Mouse (Mus musculus) midbrain, embryonic 16.5 days (tissue): ENCODE results near the gene Selenon. TPM values are rescaled to one million over a fixed set of nuclear protein-coding genes. Genes with fewer than 3 reads are reported as not detected.
A peak's percentile ranks its signal among the peaks of the same experiment; 100 is the strongest.

Experiments
- ATAC-seq: fragments of 200-750 bp; cut with Nextera tagmentation; 2 replicates; pipeline ENCODE4 v1.8.0; 2017; ENCODE audit warnings: moderate TSS enrichment
- H3K27ac ChIP-seq: fragments of 300-500 bp; sonication (generic); 2 replicates; pipeline ENCODE4 v1.5.1; 2014; ENCODE audit warnings: mild to moderate bottlenecking, low read length, mixed read lengths
- H3K27me3 ChIP-seq: fragments of 300-500 bp; sonication (generic); 2 replicates; pipeline ENCODE4 v1.6.1; 2014; ENCODE audit warnings: low read depth, low read length, mixed read lengths; ENCODE audit not compliant: control insufficient read depth, insufficient read depth
- H3K36me3 ChIP-seq: fragments of 300-500 bp; sonication (generic); 2 replicates; pipeline ENCODE4 v1.6.1; 2014; ENCODE audit warnings: mild to moderate bottlenecking, low read length, moderate library complexity, mixed read lengths; ENCODE audit not compliant: control insufficient read depth, insufficient read depth
- H3K4me1 ChIP-seq: fragments of 300-500 bp; sonication (generic); 2 replicates; pipeline ENCODE4 v1.6.1; 2014; ENCODE audit warnings: mild to moderate bottlenecking, low read length, mixed read lengths; ENCODE audit not compliant: control insufficient read depth, insufficient read depth
- H3K4me2 ChIP-seq: fragments of 300-500 bp; sonication (generic); 2 replicates; pipeline ENCODE4 v1.6.1; 2014; ENCODE audit warnings: mild to moderate bottlenecking, low read length, mixed read lengths
- H3K4me3 ChIP-seq: fragments of 300-500 bp; sonication (generic); 2 replicates; pipeline ENCODE4 v1.5.1; 2014; ENCODE audit warnings: low read depth, mild to moderate bottlenecking, low read length, moderate library complexity, mixed read lengths
- H3K9ac ChIP-seq: fragments of 300-500 bp; sonication (generic); 2 replicates; pipeline ENCODE4 v1.6.1; 2014; ENCODE audit warnings: low read depth, low read length, mixed read lengths
- H3K9me3 ChIP-seq: fragments of 300-500 bp; sonication (generic); replicated peaks from 2 replicates; pipeline ENCODE4 v1.6.1; 2014; ENCODE audit warnings: mild to moderate bottlenecking, low read length, mixed read lengths; ENCODE audit not compliant: control insufficient read depth, poor library complexity, severe bottlenecking
- WGBS: fragments of 180-500 bp; shearing (Covaris S2); extraction: QIAGEN DNeasy Blood & Tissue Kit; methylation state at CpG from one replicate; pipeline ENCODE4 v1.1.7; 2014; 5-methylcytosine and 5-hydroxymethylcytosine counted together
- polyA plus RNA-seq: library from polyadenylated mRNA; unstranded; fragments of >200 nt; fragmentation: Nextera tagmentation; extraction: Ambion mirVana; gene quantifications from 2 replicates; pipeline ENCODE4 v1.2.1, GENCODE M21; 2015

The Selenon gene
- polyA plus RNA-seq, 1 experiment from 2014 or later: 6.7 TPM

DNA sequence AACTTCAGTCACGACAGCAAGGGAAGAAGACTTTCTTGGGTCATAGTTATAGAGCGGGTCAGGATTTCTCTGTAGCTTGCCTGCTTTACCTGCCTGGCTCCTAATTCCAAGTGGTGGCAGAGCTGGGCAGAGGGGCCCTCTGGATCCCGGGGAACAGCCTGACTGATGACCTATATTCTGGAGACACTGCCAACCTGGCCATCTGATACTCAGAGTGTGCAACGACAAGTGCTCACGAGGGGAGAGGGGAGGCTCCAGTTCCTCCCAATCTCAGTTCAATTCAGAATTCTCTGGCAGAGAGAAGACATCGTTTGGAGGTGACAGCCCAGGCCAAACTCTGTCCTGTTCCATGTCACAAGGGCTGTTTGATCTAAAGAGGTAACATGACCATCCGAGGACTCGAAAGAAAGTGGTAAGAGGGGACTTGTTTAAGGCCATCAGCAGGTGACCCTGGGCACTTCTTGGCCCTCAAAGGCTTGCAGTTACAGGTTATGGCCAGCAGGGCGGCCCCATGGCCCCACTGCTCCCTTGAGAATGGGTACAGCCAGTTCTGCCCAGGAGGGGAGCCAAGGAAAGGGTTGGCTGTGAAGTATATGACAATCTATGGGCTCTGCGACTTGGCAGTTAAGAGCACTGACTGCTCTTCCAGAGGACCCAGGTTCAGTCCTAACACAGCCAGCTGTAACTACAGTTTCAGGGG lies 38.4 kb upstream of the Selenon start:
- Histone ChIP-seq H3K27me3 (no peaks in the 10 kb centered on the region), H3K9me3 (no peaks in the 10 kb centered on the region), H3K36me3 (no peaks in the 10 kb centered on the region), H3K4me3 (no peak overlapping the region), H3K4me2 (no peak overlapping the region), H3K9ac (no peak overlapping the region), H3K27ac (no peak overlapping the region), H3K4me1 (peaks cover 10% of the 10 kb centered on the region; the same call in 1 of the 2 replicates)
- no peak for ATAC-seq
- WGBS: 75% methylated on average over 10 of the region's 10 CpGs

DNA sequence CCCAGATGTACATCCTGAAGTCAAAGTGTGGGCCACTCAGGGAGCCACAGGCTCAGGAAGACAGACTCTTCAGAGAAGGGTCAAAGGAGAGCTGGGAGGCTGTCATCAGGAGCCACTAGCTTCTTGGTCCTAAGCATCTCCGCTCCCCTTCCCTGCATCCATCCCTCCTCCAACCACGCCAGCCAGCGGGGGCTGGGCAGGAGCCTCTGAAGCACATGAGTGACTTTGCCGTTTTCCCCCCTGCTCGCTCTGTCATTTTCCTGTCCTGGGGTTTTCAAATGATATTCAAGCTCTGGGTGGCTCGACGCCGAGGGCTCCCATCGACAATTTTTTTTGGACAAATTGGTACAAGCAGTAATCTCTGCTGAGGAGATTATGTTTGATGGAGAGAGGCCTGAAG lies 37.8 kb upstream of the Selenon start:
- no peak for ATAC-seq
- Histone ChIP-seq H3K9me3 (no peaks in the 10 kb centered on the region), H3K36me3 (no peaks in the 10 kb centered on the region), H3K27ac (no peak overlapping the region), H3K4me1 (peaks cover 10% of the 10 kb centered on the region; the same call in 1 of the 2 replicates), H3K27me3 (no peaks in the 10 kb centered on the region), H3K9ac (no peak overlapping the region), H3K4me3 (no peak overlapping the region), H3K4me2 (no peak overlapping the region)
- WGBS: 45% methylated on average over 9 of the region's 9 CpGs

DNA sequence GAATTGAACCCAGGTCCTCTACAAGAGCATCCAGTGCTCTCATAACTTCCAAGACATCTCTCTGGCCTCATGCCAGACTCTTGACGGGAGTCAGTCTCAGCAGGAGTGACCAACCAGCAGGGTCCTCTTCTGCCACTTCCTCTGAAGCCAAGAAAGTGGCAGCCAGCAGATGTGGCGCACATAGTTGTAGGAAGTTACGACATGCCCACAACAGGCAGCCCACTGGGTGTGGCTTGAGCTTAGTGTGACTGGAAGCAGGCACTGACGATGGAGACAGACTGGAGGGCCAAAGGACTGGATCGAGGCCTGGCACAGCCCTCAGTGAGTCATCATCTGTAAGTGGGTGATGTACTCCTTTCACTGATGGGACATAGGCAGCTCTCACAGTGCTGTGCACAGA lies 37.0 kb upstream of the Selenon start:
- 90% methylated on average over 5 of the region's 5 CpGs for WGBS
- Histone ChIP-seq H3K27ac (no peak overlapping the region), H3K4me1 (peaks cover 10% of the 10 kb centered on the region; the same call in 1 of the 2 replicates), H3K27me3 (no peaks in the 10 kb centered on the region), H3K4me3 (no peak overlapping the region), H3K4me2 (no peak overlapping the region), H3K9me3 (no peaks in the 10 kb centered on the region), H3K9ac (no peak overlapping the region), H3K36me3 (no peaks in the 10 kb centered on the region)
- no peak for ATAC-seq

DNA sequence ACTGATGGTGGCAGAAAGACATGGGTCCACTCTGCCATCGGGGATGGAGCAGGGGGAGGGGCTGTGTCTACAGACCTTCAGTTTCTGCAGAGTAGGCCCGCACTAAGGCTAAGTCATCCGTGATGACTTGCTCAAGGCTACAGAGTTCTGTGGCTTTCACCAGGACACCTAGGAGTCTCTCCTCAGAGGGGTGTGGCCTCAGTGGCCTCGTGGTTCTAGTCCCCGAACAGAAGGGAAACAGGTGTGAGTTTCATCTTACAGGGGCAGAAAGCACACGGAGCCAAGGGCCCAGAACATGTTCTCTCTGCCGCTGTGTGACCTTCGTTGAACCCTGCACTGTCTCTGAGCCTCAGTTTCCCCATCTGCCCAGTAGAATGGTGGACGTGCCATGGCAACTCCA lies 36.3 kb upstream of the Selenon start:
- H3K4me2 ChIP-seq: no peak overlapping the region

DNA sequence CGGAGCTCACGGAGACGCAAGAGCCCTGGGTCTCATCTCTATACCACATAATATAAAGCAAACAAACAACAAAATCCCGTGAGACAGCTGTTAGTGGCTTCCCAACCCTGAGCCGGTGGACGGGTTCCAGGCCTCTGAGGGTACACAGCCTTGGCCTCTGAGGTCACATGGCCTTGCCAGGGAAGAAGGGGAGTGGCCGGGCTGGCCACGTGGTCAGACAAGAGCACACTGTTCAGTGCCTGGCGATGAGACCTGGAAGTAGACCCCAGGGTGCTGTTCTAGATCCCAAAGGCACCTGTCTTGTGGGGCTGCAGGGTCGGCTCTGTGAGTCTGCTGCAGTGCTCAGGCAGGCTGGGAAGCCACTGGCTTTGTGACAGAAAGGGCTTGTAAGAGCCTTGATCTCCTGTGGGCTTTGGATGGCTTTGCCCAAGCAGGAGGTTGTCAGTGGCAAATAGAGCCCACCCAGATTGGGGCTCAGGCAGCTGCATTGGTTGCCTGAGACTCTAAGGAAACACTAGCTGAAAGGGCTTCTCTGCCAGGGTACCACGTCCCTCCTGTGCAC lies 35.8 kb upstream of the Selenon start:
- H3K4me1 ChIP-seq: peaks cover 10% of the 10 kb centered on the region; the same call in 1 of the 2 replicates
- H3K9me3 ChIP-seq: no peaks in the 10 kb centered on the region
- no peaks in the 10 kb centered on the region for H3K36me3 ChIP-seq
- no peak overlapping the region for H3K4me2 ChIP-seq
- H3K27me3 ChIP-seq: no peaks in the 10 kb centered on the region
- no peak overlapping the region for H3K27ac ChIP-seq
- no peak overlapping the region for H3K9ac ChIP-seq
- ATAC-seq: no peak
- H3K4me3 ChIP-seq: no peak overlapping the region
- WGBS: 73% methylated on average over 11 of the region's 11 CpGs

More for the DNA sequence above, 36.3 kb upstream of the Selenon start:
- H3K27ac ChIP-seq: no peak overlapping the region
- no peaks in the 10 kb centered on the region for H3K9me3 ChIP-seq
- peaks cover 10% of the 10 kb centered on the region; the same call in 1 of the 2 replicates for H3K4me1 ChIP-seq
- no peak for ATAC-seq
- H3K4me3 ChIP-seq: no peak overlapping the region
- H3K27me3 ChIP-seq: no peaks in the 10 kb centered on the region
- H3K9ac ChIP-seq: no peak overlapping the region
- 93% methylated on average over 9 of the region's 9 CpGs for WGBS
- no peaks in the 10 kb centered on the region for H3K36me3 ChIP-seq

DNA sequence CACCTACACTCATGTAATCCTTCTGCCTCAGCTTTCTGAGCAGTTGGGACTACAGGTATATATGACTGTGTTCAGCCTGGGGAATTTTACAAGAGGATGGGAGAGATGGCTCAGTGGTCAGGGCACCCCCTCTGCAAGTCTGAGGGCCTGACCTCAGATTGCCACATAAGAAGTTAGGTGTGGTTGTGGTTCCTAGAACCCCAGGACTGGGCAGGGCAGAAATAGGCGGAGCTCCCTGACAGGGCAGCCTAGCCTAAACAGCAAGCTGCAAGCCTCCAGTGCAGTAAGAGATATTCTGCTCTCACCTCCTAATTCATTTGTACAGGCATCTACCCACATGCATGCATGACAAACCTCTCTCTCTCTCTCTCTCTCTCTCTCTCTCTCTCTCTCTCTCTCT lies 34.7 kb upstream of the Selenon start:
- peaks cover 6% of the 10 kb centered on the region; the same call in 1 of the 2 replicates for H3K4me1 ChIP-seq
- H3K9me3 ChIP-seq: no peaks in the 10 kb centered on the region
- no peaks in the 10 kb centered on the region for H3K27me3 ChIP-seq
- H3K9ac ChIP-seq: no peak overlapping the region
- no peak for ATAC-seq
- 94% methylated on average over 1 of the region's 1 CpGs for WGBS
- H3K36me3 ChIP-seq: no peaks in the 10 kb centered on the region
- no peak overlapping the region for H3K27ac ChIP-seq
- no peak overlapping the region for H3K4me2 ChIP-seq
- no peak overlapping the region for H3K4me3 ChIP-seq

DNA sequence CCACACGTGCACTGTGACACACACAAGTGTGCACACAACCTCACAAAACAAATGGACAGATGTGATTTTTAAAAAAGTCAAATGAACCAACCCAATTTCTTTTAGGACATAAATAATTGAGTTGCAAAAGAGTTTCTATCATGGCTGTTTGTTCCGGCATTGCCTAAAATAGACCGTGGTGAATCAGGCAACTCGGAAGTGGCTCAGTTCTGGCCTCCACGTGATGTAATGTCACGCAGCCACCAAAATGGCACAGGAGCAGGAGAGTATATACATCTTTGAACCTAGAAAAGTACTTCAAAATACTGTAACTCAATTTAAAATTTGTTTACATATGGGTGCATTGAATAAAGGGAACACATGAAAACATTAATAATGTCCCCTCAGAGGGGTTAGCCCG lies 34.2 kb upstream of the Selenon start:
- Histone ChIP-seq H3K9ac (no peak overlapping the region), H3K36me3 (no peaks in the 10 kb centered on the region), H3K4me2 (no peak overlapping the region), H3K27ac (no peak overlapping the region), H3K4me3 (no peak overlapping the region), H3K4me1 (peaks cover 1% of the 10 kb centered on the region; the same call in 1 of the 2 replicates), H3K9me3 (no peaks in the 10 kb centered on the region), H3K27me3 (no peaks in the 10 kb centered on the region)
- no peak for ATAC-seq
- WGBS: 88% methylated on average over 7 of the region's 7 CpGs

DNA sequence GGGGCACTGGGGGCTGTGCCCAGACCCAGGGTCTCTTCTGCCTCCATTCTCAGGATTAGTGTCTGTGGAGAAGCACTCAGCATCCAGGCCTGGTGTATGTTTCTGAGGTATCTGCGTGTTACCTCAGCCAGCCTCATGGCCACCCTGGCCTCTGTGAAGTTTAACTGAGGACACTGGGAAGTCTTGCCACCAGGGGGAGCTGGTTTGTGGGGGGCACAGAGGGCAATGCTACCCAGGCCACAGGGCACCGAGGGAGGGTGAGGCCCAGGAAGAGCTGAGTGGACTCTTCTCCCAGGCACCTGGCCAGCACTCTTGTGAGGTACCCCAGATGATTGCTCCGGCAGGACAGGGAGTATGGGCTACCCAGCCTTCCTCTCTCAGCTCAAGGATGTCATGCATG lies 31.5 kb upstream of the Selenon start:
- ATAC-seq: no peak
- WGBS: 86% methylated on average over 3 of the region's 3 CpGs
- H3K4me2 ChIP-seq: no peak overlapping the region

DNA sequence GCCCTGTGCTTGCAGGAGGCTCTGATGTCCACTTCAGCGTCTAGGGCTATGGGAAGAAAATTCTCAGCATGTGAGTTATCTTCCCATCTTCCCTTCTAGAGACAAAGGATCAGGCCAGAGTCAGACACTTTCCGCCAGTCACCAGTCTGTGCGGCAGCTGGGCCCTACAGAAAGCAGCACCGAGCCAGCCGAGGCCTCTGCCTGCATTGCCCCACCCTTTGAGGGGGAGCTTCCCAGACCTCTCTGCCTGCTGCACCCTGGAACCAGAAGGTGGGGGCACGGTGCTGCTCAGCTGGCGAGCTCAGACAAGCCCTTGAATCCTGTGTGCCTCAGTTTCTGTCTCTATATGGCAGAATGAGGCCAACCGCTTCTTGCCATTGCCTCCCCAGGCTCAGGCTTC lies 29.4 kb upstream of the Selenon start:
- H3K27ac ChIP-seq: no peak overlapping the region
- H3K4me2 ChIP-seq: no peak overlapping the region
- 0 out of 2 replicates have a peak overlapping the region, but pooled peaks have one; percentile 38 for H3K9ac ChIP-seq
- H3K4me3 ChIP-seq: no peak overlapping the region
- H3K36me3 ChIP-seq: no peaks in the 10 kb centered on the region
- H3K27me3 ChIP-seq: no peaks in the 10 kb centered on the region
- H3K4me1 ChIP-seq: 0 out of 2 replicates have a peak, but pooled peaks cover 4% of the 10 kb centered on the region
- WGBS: 55% methylated on average over 8 of the region's 8 CpGs
- no peak for ATAC-seq
- no peaks in the 10 kb centered on the region for H3K9me3 ChIP-seq

More for the DNA sequence above, 31.5 kb upstream of the Selenon start:
- Histone ChIP-seq H3K4me1 (0 out of 2 replicates have a peak, but pooled peaks cover 4% of the 10 kb centered on the region), H3K4me3 (no peak overlapping the region), H3K9me3 (no peaks in the 10 kb centered on the region), H3K27me3 (no peaks in the 10 kb centered on the region), H3K27ac (no peak overlapping the region), H3K36me3 (no peaks in the 10 kb centered on the region), H3K9ac (no peak overlapping the region)
